Mouse (Mus musculus): ENCODE measurements around the gene Car9. TPM values are rescaled to one million over a fixed set of nuclear protein-coding genes. Genes with fewer than 3 reads are reported as not detected.
"Not testable (repeated sequence)": the region's sequence is repeated elsewhere in the genome, so short reads cannot be mapped to it uniquely, and the experiment has no call there.

Gene Car9
- total and polyA plus RNA-seq, 3 experiments, result not detected

GRCm38 (mm10) chr4:43483535-43484091 lies 23.2 kb upstream of the Car9 start, which contains the start of gene Sit1:
Gene Sit1 (minus strand): TSS chr4:43483734.
- peak within 1 kb of the TSS; percentile 32 for H3K4me2 ChIP-seq (ENCODE audit: insufficient read depth, low read depth, poor library complexity, severe bottlenecking)
- H3K79me2 ChIP-seq (replicated peaks; ENCODE audit: control insufficient read depth, extremely low read depth, insufficient read depth, poor library complexity, severe bottlenecking), result no peaks in the 10 kb centered on the region
- peaks cover 3% of the 10 kb centered on the region for H3K9me3 ChIP-seq (replicated peaks; ENCODE audit: low read length)
- no peaks in the 10 kb centered on the region for H3K36me3 ChIP-seq (replicated peaks in 1 of 2; ENCODE audit: control insufficient read depth in 1 of 2, insufficient read depth in 1 of 2, low read length in 1 of 2)
- H3K9ac ChIP-seq (ENCODE audit: insufficient read depth, low read depth), result no peak within 1 kb of the TSS
- TF ChIP-seq ZMIZ1 (IDR thresholded peaks at IDR 0.05; ENCODE audit: low read depth, low read length) (no peak), ETS1 (conservative IDR thresholded peaks at IDR 0.05; ENCODE audit: low read depth, low read length) (peak; percentile 58), BHLHE40 (IDR thresholded peaks at IDR 0.05; ENCODE audit: low read depth, low read length) (peak; percentile 82)
- H3K27me3 ChIP-seq (replicated peaks), result peaks cover 3% of the 10 kb centered on the region
- no peak within 1 kb of the TSS for H3K27ac ChIP-seq (ENCODE audit: insufficient read depth, low read depth)
- dilution Hi-C loops (cut with MboI; ENCODE audit: extremely low pct_ligation_motif_present, extremely low pct_unique_long_range_greater_than_20kb, low sequenced_read_pairs) (no loop called here), in situ Hi-C loops (cut with MboI; ENCODE audit: low pct_ligation_motif_present, low pct_unique_long_range_greater_than_20kb, low sequenced_read_pairs) (loop anchor here (5.0 kb wide), 1 partner anchor 41 kb away; the partner anchor contains the start of gene Tesk1)
- peaks cover 10 to 36% of the 10 kb centered on the region in 2 experiments for H3K4me1 ChIP-seq (ENCODE audit: control insufficient read depth in 1 of 2, insufficient read depth in 2 of 2)
- DNase-seq (ENCODE audit: extremely low read depth), result peak; percentile 59
- H3K4me3 ChIP-seq (replicated peaks in 1 of 3; ENCODE audit: low read depth in 2 of 3, low read length in 2 of 3, poor library complexity in 1 of 3), result peak within 1 kb of the TSS in 2 of 3 experiments; percentile 32 to 58

GRCm38 (mm10) chr4:43485666-43486065 lies 21.1 kb upstream of the Car9 start:
- H3K79me2 ChIP-seq (replicated peaks; ENCODE audit: control insufficient read depth, extremely low read depth, insufficient read depth, poor library complexity, severe bottlenecking); dilution Hi-C loops (cut with MboI; ENCODE audit: extremely low pct_ligation_motif_present, extremely low pct_unique_long_range_greater_than_20kb, low sequenced_read_pairs); DNase-seq (ENCODE audit: extremely low read depth); H3K36me3 ChIP-seq (replicated peaks in 1 of 2; ENCODE audit: control insufficient read depth in 1 of 2, insufficient read depth in 1 of 2, low read length in 1 of 2); H3K27ac ChIP-seq (ENCODE audit: insufficient read depth, low read depth); H3K4me3 ChIP-seq (replicated peaks in 1 of 3; ENCODE audit: low read depth in 2 of 3, low read length in 2 of 3, poor library complexity in 1 of 3); H3K9me3 ChIP-seq (replicated peaks; ENCODE audit: low read length); in situ Hi-C loops (cut with MboI; ENCODE audit: low pct_ligation_motif_present, low pct_unique_long_range_greater_than_20kb, low sequenced_read_pairs); H3K27me3 ChIP-seq (replicated peaks); H3K4me2 ChIP-seq (ENCODE audit: insufficient read depth, low read depth, poor library complexity, severe bottlenecking); H3K9ac ChIP-seq (ENCODE audit: insufficient read depth, low read depth): not testable (repeated sequence)
- peak in 1 of 2 experiments; percentile 38; a peak in 2 of 4 replicates for TF ChIP-seq CTCF (conservative IDR thresholded peaks at IDR 0.05 in 1 of 2, IDR thresholded peaks at IDR 0.05 in 1 of 2; ENCODE audit: low read depth in 2 of 2, low read length in 2 of 2)
- peaks cover 10 to 32% of the 10 kb centered on the region in 2 experiments for H3K4me1 ChIP-seq (ENCODE audit: control insufficient read depth in 1 of 2, insufficient read depth in 2 of 2)

- H3K79me2 ChIP-seq (replicated peaks; ENCODE audit: control insufficient read depth, extremely low read depth, insufficient read depth, poor library complexity, severe bottlenecking), result no peaks in the 10 kb centered on the region
- H3K4me1 ChIP-seq (ENCODE audit: control insufficient read depth in 1 of 2, insufficient read depth in 2 of 2), result peaks cover 0 to 7% of the 10 kb centered on the region in 2 experiments; a peak in 2 of 4 replicates
- dilution Hi-C loops (cut with MboI; ENCODE audit: extremely low pct_ligation_motif_present, extremely low pct_unique_long_range_greater_than_20kb, low sequenced_read_pairs) (no loop called here), in situ Hi-C loops (cut with MboI; ENCODE audit: low pct_ligation_motif_present, low pct_unique_long_range_greater_than_20kb, low sequenced_read_pairs) (no loop called here)
- H3K9me3 ChIP-seq (replicated peaks; ENCODE audit: low read length), result peaks cover 9% of the 10 kb centered on the region
- H3K4me3 ChIP-seq (replicated peaks in 1 of 3; ENCODE audit: low read depth in 2 of 3, low read length in 2 of 3, poor library complexity in 1 of 3), result no peak overlapping the region
- DNase-seq (ENCODE audit: extremely low read depth), result no peak
- no peaks in the 10 kb centered on the region for H3K36me3 ChIP-seq (replicated peaks in 1 of 2; ENCODE audit: control insufficient read depth in 1 of 2, insufficient read depth in 1 of 2, low read length in 1 of 2)
- no peak overlapping the region for H3K27ac ChIP-seq (ENCODE audit: insufficient read depth, low read depth)
- no peak for TF ChIP-seq NELFE (IDR thresholded peaks at IDR 0.05; ENCODE audit: low read depth, low read length)
- TF ChIP-seq MXI1 (IDR thresholded peaks at IDR 0.05; ENCODE audit: low read depth, low read length), result no peak
- TF ChIP-seq ZC3H11A (IDR thresholded peaks at IDR 0.05; ENCODE audit: low read depth, low read length), result no peak
- TF ChIP-seq JUND (conservative IDR thresholded peaks at IDR 0.05; ENCODE audit: low read depth, low read length), result no peak
- TF ChIP-seq MAZ (IDR thresholded peaks at IDR 0.05; ENCODE audit: low read depth, low read length), result no peak
- no peak for TF ChIP-seq SMC3 (IDR thresholded peaks at IDR 0.05; ENCODE audit: low read depth, low read length)
- no peak for TF ChIP-seq RCOR1 (conservative IDR thresholded peaks at IDR 0.05; ENCODE audit: low read depth, low read length)
- no peak for TF ChIP-seq KAT2A (IDR thresholded peaks at IDR 0.05; ENCODE audit: insufficient replicate concordance, low read length)
- TF ChIP-seq ZKSCAN1 (IDR thresholded peaks at IDR 0.05; ENCODE audit: borderline replicate concordance, low read depth, low read length), result no peak
- no peak for TF ChIP-seq GABPA (IDR thresholded peaks at IDR 0.05; ENCODE audit: insufficient replicate concordance, low read depth, low read length)
- TF ChIP-seq IRF4 (IDR thresholded peaks at IDR 0.05; ENCODE audit: low read depth, low read length), result no peak
- TF ChIP-seq ZMIZ1 (IDR thresholded peaks at IDR 0.05; ENCODE audit: low read depth, low read length), result no peak
- no peak for TF ChIP-seq TCF12 (IDR thresholded peaks at IDR 0.05; ENCODE audit: low read depth, low read length)
- no peak for TF ChIP-seq UBTF (IDR thresholded peaks at IDR 0.05; ENCODE audit: low read depth, low read length)
- no peak for TF ChIP-seq HCFC1 (IDR thresholded peaks at IDR 0.05; ENCODE audit: low read depth, low read length)
- TF ChIP-seq PAX5 (IDR thresholded peaks at IDR 0.05; ENCODE audit: low read length), result no peak
- no peak for TF ChIP-seq MAX (IDR thresholded peaks at IDR 0.05; ENCODE audit: low read length)
- no peak for TF ChIP-seq EP300 (IDR thresholded peaks at IDR 0.05; ENCODE audit: low read length)
- no peak for TF ChIP-seq USF2 (conservative IDR thresholded peaks at IDR 0.05; ENCODE audit: low read depth, low read length)
- TF ChIP-seq E2F4 (IDR thresholded peaks at IDR 0.05; ENCODE audit: insufficient replicate concordance, low read depth, low read length), result no peak
- H3K4me2 ChIP-seq (ENCODE audit: insufficient read depth, low read depth, poor library complexity, severe bottlenecking), result no peak overlapping the region
- H3K9ac ChIP-seq (ENCODE audit: insufficient read depth, low read depth), result no peak overlapping the region
- peaks cover 3% of the 10 kb centered on the region for H3K27me3 ChIP-seq (replicated peaks)
Measured at GRCm38 (mm10) chr4:43489611-43490010, 17.2 kb upstream of the Car9 start.

Data from CH12.LX (cell line).